Mouse (Mus musculus): Measurements from ENCODE around the gene Mad2l1bp.

DNA sequence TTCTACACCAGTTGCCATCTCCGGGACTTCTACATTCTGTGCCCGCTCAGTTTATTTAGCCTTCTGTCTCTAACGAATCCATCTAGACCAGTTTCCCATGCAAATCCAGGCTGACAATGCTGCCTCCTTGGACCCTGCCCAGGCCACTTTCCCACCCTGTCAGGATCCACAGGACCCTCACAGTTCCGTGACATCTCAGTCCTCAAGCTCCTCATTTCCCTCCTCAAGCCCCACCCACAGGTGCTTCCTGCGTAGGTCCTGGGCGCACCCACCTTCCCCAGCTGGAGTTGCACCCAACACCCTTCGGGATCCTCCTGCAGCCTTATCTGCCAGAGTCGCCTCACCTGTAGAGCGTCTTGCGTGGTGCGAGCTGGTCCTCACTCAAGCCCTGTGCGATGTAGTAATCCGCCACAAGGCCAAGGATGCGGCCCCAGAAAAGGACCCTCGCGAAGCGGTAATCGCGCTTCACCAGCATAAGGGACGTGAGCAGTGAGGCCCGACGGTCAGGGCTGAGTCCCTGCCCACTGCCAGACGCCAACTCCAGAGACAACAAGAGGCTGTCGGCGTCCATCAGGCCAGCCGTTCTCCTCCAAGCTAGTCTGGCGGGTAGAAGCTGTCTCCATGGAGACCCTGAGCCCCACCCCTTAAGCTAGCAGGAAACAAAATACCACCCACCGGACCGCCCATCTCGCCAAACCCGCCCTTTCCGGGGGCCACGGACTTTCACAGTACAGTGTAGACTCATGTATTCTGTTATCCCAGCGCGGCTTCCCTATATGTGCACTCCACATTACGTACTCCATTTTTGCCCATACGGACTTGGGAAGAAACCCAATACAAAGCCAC lies 9.6 kb downstream of the Mad2l1bp start, which contains the start of gene Rsph9:
- no peak for TF ChIP-seq POLR2A (IDR thresholded peaks at IDR 0.05; ENCODE audit: borderline replicate concordance, insufficient read depth, low read length)
- no peak for TF ChIP-seq CTCF (IDR thresholded peaks at IDR 0.05; ENCODE audit: borderline replicate concordance, insufficient read depth, low read depth, low read length)

Data from cerebellum, adult 2 months (tissue).